Mouse (Mus musculus) kidney, adult 2 months (tissue): ENCODE measurements around the gene Pitpna. TPM values are rescaled to one million over a fixed set of nuclear protein-coding genes. Genes with fewer than 3 reads are reported as not detected.

Experiments
- DNase-seq: peaks from one replicate; pipeline ENCODE4 v3.0.0; 2021
- H3K27ac ChIP-seq: fragments of 200-500 bp; 2 replicates; pipeline ENCODE4 v1.5.1; 2012; ENCODE audit warnings: low read depth, low read length, control low read depth, inconsistent platforms; ENCODE audit not compliant: insufficient read depth
- H3K27me3 ChIP-seq: fragments of 200-500 bp; replicated peaks from 2 replicates; pipeline ENCODE4 v1.6.1; 2012; ENCODE audit warnings: mild to moderate bottlenecking, moderate library complexity, low read length, inconsistent platforms; ENCODE audit not compliant: control insufficient read depth, insufficient read depth
- H3K36me3 ChIP-seq: fragments of 200-500 bp; 2 replicates; pipeline ENCODE4 v1.6.1; 2012; ENCODE audit warnings: mild to moderate bottlenecking, moderate library complexity, low read length, inconsistent platforms; ENCODE audit not compliant: control insufficient read depth, insufficient read depth
- H3K4me1 ChIP-seq: fragments of 200-500 bp; 2 replicates; pipeline ENCODE4 v1.6.1; 2011; ENCODE audit warnings: low read length; ENCODE audit not compliant: control insufficient read depth, insufficient read depth
- H3K4me3 ChIP-seq: fragments of 200-500 bp; 2 replicates; pipeline ENCODE4 v1.5.1; 2011; ENCODE audit warnings: mild to moderate bottlenecking, low read depth, low read length, control low read depth; ENCODE audit not compliant: insufficient read depth
- CTCF ChIP-seq: fragments of 200-500 bp; conservative IDR thresholded peaks from 2 replicates; pipeline ENCODE4 v1.5.1; 2011; ENCODE audit warnings: low read depth, mild to moderate bottlenecking, control low read depth, low read length, moderate library complexity, mixed read lengths; ENCODE audit not compliant: insufficient read depth, insufficient read length
- POLR2A ChIP-seq: fragments of 200-500 bp; IDR thresholded peaks from one replicate; pipeline ENCODE4 v1.6.1; 2011; ENCODE audit warnings: low read depth, low read length, control low read depth
- WGBS: fragments of 180-500 bp; shearing (Covaris S2); methylation state at CpG from one replicate; pipeline ENCODE4 v1.1.7; 2018; 5-methylcytosine and 5-hydroxymethylcytosine counted together
- polyA plus RNA-seq: library from polyadenylated mRNA; depleted of rRNA; stranded (reverse); fragments of >200 nt; gene quantifications from 2 replicates; pipeline ENCODE4 v1.2.3, GENCODE M21; 2012

The Pitpna gene
- polyA plus RNA-seq, 1 experiment = 60.3 TPM

DNA sequence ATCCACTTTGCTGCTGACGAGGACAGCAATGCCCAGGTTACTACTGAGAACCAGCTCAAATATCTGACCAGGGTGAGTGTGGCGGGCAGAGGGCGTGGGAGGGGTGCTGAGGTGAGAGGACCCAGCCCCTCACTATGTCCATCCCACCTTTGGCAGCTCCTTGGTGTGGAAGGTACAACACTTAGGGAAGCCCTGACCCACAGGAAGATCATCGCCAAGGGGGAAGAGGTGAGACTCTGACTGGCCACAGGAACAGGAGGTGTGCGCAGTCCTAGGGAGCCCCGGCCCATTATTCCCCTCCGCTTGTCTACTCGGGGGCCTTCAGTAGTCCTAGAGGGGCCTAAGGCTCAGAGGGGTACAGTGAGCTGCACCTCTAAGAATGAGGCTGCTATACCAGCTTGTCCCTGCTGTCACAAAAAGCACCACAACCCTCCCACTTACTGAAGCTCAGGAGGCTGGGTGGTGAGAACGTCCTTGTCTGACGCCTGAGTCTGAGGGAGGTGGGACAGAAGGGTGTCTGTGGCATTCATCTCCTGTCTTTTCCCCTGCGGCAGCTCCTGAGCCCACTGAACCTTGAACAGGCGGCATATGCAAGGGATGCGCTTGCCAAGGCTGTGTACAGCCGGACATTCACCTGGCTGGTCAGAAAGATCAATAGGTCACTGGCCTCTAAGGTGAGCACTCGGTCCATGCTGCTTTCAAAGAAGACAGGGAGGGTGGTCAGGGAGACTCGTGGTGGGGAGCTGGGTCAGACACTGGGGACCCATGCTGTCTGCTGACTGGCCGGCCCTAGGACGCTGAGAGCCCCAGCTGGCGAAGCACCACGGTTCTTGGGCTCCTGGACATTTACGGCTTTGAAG is 73.3 kb downstream of the Pitpna start:
- Histone ChIP-seq H3K27me3 (no peaks in the 10 kb centered on the region), H3K27ac (no peak overlapping the region), H3K4me1 (0 out of 2 replicates have a peak, but pooled peaks cover 9% of the 10 kb centered on the region), H3K4me3 (no peak overlapping the region), H3K36me3 (no peaks in the 10 kb centered on the region; the same call in 1 of the 2 replicates)
- DNase-seq = no peak
- TF ChIP-seq POLR2A (no peak), CTCF (no peak)
- 77% methylated on average over 21 of the region's 21 CpGs for WGBS

- Histone ChIP-seq H3K27ac (no peak overlapping the region), H3K36me3 (no peaks in the 10 kb centered on the region; the same call in 1 of the 2 replicates), H3K27me3 (no peaks in the 10 kb centered on the region), H3K4me3 (no peak overlapping the region), H3K4me1 (0 out of 2 replicates have a peak, but pooled peaks cover 2% of the 10 kb centered on the region)
- 92% methylated on average over 7 of the region's 7 CpGs for WGBS
- TF ChIP-seq POLR2A (no peak), CTCF (no peak)
- no peak for DNase-seq
Measured at GRCm38 (mm10) chr11:75662131-75662530, 74.2 kb downstream of the Pitpna start.

DNA sequence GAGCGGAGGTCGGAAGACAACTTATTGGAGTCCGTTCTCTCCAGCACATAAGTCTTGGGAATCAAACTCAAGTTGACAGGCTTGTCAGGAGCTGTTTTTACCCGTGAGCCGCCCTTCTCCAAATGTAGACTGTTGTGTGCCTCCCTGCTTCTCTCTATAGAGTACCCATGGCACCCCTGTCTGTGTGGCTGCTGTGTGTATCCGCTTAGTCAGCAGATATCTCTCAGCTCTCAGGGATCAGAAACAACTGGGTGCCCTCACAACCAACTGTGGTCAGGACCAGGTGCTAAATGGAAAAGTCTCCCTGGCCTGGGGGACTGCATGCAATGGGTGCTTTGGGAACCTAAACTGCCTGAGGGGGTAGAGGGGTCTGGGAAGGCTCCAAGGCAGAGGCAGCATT is 78.4 kb downstream of the Pitpna start:
- peaks cover 6% of the 10 kb centered on the region for H3K36me3 ChIP-seq
- DNase-seq = no peak
- no peaks in the 10 kb centered on the region for H3K4me1 ChIP-seq
- no peaks in the 10 kb centered on the region for H3K27me3 ChIP-seq
- WGBS = 97% methylated on average over 6 of the region's 6 CpGs
- no peak for TF ChIP-seq CTCF
- TF ChIP-seq POLR2A = no peak
- no peak overlapping the region for H3K4me3 ChIP-seq
- H3K27ac ChIP-seq = no peak overlapping the region

DNA sequence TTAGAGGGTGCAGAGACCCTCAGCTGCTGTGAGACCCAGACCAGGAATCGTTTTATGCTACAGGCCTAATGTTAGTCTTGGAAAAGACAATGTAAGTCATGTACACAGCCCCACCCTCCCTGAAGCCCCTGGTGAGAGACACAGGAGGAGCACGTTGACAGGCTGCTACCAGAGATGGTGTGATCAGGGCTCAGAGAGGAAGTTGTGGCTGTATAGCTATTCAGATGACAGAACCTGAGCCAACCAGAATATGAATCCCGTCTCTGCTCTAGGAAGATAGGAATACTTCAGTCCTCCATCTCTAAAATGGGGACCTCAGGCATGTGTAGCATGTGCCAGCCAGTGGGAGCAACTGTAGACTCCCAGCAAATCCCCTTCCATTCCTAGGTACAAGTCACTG is 80.7 kb downstream of the Pitpna start:
- no peaks in the 10 kb centered on the region for H3K27me3 ChIP-seq
- H3K27ac ChIP-seq = no peak overlapping the region
- DNase-seq = no peak
- 83% methylated on average over 3 of the region's 3 CpGs for WGBS
- no peaks in the 10 kb centered on the region for H3K4me1 ChIP-seq
- TF ChIP-seq POLR2A (no peak), CTCF (no peak)
- no peak overlapping the region for H3K4me3 ChIP-seq
- H3K36me3 ChIP-seq = peaks cover 7% of the 10 kb centered on the region

- no peaks in the 10 kb centered on the region for H3K4me1 ChIP-seq
- no peak overlapping the region for H3K4me3 ChIP-seq
- no peaks in the 10 kb centered on the region for H3K27me3 ChIP-seq
- H3K36me3 ChIP-seq = peaks cover 7% of the 10 kb centered on the region
- 91% methylated on average over 11 of the region's 11 CpGs for WGBS
- DNase-seq = no peak
- no peak overlapping the region for H3K27ac ChIP-seq
- TF ChIP-seq CTCF = no peak
- no peak for TF ChIP-seq POLR2A
Measured at GRCm38 (mm10) chr11:75669176-75669852, 81.4 kb downstream of the Pitpna start.

DNA sequence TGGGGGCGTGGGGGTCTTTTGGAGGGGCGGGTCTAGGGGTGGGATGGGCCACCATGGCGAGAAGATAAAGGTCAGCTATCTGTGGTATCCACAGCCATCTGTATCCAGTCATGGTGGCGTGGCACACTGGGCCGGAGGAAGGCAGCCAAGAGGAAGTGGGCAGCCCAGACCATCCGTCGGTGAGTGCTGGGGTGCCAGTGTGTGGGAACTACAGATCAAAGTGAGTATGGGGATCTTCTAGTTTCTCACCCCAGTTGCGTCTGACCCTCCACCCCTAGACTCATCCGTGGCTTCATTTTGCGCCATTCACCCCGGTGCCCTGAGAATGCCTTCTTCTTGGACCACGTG is 81.9 kb downstream of the Pitpna start:
- peaks cover 7% of the 10 kb centered on the region for H3K36me3 ChIP-seq
- TF ChIP-seq CTCF = no peak
- no peak for TF ChIP-seq POLR2A
- no peaks in the 10 kb centered on the region for H3K27me3 ChIP-seq
- DNase-seq = no peak
- no peak overlapping the region for H3K4me3 ChIP-seq
- no peak overlapping the region for H3K27ac ChIP-seq
- H3K4me1 ChIP-seq = no peaks in the 10 kb centered on the region
- 90% methylated on average over 12 of the region's 12 CpGs for WGBS

DNA sequence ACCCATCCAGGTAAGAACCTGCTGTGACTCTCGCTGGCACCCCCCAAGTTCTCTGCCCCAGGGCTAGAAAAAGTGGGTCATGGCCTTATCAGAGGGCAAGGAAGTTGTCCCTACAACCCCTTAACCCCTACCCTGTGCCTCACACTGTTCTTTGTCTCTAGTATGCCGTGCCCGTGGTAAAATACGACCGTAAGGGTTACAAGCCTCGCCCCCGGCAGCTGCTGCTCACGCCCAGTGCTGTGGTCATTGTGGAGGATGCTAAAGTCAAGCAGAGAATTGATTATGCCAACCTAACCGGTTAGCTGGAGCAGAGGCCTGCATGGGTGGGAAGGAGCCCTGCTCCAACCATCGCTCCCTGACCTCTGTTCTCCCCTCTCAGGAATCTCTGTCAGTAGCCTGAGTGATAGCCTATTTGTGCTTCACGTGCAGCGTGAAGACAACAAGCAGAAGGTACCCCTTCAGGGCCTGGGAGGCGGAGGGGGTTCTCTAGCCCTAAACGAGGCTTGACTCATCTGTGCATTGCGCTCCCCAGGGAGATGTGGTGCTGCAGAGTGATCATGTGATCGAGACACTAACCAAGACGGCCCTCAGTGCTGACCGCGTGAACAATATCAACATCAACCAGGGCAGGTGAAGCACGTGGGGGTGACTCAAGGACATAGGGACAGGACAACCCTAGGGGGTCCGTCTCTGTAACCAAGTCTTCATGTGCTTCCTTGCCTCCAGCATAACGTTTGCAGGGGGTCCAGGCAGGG is 83.7 kb downstream of the Pitpna start:
- Histone ChIP-seq H3K27ac (no peak overlapping the region), H3K27me3 (no peaks in the 10 kb centered on the region), H3K36me3 (peaks cover 7% of the 10 kb centered on the region), H3K4me3 (no peak overlapping the region), H3K4me1 (no peaks in the 10 kb centered on the region)
- TF ChIP-seq POLR2A (no peak), CTCF (no peak)
- DNase-seq = no peak
- WGBS = 80% methylated on average over 22 of the region's 22 CpGs
